Mouse (Mus musculus) brain, adult 2 months (tissue): Measurements from ENCODE around the gene Ric1.
A peak's percentile ranks its signal among the peaks of the same experiment; 100 is the strongest.

Experiments
- DNase-seq: peaks from one replicate; pipeline ENCODE4 v3.0.0; 2011; ENCODE audit warnings: low read depth, low spot score

Gene Ric1

DNA sequence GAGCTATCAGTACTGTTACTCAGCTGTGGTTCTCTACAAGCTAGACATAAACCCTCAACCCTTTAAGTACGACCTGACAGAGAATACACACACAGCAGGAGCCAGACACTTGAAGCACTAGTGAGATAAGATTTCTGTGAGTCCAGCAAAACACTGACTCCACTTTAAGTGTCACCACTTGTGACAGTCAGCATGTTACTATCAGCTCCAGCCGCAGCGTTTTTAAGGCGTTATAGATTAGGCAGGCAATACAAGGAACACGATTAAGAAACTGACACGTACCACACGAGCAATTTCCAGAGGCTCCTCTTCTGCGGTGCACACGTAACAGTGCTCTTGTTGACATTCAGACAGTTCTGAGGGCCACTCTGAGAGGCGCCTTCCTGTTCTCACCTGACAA is 88.8 kb downstream of the Ric1 start:
- DNase-seq: no peak

DNA sequence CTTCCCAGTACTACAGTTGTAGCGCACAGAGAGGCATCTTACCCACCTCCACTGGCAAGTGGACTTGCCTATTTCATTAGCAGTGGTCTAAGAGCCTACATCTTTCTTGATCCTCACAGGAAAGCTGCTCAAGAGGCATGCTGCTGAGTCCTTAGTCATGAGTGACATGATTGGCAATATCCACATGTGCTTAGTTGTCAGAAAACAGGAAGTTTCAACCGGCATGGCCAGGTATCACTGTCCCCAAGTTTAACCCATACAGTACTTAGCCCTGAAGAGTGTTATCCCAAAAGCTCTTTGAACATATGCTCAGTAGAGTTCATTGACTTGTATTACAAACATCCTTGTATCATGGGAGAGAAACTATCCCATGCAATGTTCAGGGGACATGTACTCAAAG is 90.0 kb downstream of the Ric1 start:
- no peak for DNase-seq

DNA sequence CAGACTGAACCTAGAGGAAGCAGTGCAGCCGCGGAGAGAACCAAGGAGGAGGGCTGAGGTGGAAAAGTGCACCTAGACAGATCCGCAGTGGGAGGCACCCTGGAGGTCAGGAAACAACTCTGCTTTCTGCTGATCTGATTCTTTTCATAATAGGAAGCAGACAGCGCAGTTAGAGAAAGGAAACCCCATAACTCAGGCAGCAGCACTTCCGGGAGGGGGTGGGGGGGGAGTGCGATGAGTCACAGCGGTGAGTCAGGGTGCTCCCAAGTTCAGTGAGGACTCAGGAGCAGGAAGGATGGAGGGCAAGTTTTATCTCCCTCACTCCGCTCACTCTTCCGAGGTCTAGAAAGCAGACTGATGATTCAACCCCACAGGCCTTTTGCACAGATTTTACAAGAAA is 119.0 kb downstream of the Ric1 start:
- DNase-seq: peak; percentile 72

DNA sequence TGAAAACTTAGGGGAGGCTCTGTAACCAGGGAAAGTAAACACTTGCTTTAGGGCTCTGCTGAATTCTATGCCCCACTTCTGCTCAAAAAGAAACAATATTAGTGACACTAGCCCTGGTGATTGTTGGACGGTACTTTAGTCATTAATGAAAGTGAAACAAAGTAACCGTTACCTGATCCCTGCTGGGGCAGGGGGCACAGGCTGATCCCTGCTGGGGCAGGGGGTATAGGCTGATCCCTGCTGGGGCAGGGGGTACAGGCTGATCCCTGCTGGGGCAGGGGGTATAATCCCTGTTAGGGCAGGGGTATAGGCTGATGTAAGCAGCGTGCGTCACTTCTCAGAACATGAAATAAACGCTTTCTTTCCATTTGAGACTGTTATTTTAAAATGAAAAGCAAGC is 119.4 kb downstream of the Ric1 start:
- no peak for DNase-seq

DNA sequence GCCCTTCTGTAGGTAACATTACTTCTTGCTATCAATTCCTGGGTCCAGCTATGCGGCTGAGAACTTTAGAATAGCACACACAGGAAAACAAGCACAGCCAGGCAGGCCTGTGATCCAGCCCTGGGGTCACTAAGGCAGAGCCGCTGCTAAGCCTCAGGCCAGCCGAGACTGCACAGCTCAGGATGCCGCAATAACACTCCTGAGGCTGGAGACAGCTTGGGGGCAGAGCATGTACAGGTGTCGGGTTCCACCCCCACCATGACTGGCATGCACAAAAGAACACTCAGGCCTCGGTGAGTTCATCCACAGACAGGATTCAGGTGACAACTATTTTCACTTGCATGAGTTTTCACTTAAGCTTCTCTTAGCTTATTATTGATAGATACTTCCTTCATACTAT is 120.1 kb downstream of the Ric1 start:
- peak; percentile 24 for DNase-seq

DNA sequence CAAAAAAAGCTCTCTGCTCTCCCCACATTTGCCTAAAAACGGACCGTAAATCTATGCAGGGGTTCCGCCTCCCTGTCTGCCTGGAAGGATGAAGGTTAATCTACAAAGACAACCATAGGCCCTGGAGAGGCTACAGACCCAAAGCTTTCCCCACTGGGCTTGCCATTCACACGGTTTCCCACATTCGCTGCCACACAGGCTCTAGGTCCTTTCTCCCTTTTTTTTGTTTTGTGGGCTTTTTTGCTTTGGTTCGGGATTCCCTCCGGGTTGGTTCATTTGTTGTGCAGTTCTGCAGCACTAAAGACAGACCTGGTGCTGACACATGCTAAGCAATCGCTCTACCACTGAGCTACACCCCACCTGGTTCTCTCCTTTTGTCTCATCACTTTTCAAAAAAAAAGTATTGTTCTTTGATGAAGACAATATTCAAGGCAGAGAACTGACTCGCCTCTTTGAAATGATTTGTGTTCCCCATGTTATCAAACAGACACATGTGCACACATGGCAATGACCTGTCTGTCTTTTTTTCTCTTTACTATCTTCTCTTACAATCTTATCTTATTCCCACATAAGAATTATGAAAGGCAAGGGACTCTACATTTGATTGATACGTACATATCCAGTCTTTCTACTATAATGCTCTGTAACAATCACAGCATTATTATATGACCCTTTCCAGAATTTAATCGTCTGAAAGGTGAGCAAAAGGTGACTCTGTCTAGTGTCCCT is 121.3 kb downstream of the Ric1 start:
- no peak for DNase-seq

DNA sequence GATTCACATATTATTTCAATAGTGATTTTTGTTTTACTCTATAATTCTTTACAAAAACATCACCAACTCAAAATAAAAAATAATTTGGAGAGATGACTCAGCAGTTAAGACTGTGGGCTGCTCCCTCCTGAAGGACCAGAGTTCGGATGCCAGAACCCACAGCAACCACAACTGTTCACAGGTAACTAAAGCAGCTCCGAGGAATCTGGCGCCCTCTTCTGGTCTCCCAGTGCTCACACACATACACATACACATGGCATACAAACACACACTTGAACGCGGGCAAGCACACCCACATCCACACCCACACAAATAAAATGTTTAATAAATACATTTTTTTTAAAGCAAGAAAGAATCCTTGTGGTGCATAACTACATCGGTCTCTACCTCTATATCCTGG is 122.7 kb downstream of the Ric1 start:
- no peak for DNase-seq

DNA sequence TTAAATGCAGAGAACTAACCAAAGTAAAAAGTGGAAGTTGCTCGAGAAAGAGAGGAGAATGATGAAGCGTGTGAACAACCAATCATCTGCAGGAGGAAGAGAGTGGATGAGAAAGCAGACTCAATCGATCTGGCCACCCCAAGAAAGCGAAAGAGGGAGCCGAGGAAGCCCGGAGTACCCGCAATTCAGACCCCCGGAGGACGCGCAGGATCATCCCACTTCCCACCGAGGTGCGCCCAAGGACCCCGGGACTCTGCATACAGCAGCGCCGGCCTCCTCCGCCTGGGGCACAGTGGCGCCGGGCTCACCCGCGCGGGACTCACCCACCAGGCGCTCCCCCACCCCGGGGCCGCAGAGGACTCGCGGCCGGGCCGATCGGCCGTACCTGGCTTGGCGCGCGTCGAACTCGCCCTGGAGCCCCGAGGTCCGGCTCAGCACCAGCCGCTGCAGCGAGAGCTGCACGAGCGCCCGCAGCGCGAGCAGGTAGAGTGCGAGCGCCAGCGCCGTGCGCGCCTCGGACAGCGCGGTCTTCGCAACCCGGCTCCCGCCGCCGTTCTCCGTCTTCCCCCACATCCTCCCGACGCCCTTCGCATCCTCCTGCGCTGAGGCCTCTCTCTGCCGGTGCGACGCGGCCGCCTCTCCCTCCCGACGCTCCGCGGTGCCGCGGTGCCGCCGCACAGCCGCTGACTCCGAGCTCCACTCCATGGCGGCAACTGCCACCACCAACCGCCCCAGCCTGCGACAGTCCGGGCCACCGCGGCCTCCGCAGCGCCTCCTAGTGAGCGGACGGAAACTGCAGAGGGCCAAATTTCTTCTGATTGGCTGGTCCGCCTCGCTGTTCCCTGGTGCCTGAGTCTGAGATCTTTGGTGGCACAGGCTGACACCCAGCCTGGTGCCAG is 125.8 kb downstream of the Ric1 start, which contains the start of gene Ermp1:
Ermp1 (minus strand) TSS at position 765 of the 899 bp plus-strand sequence.
- peak; percentile 98 for DNase-seq

DNA sequence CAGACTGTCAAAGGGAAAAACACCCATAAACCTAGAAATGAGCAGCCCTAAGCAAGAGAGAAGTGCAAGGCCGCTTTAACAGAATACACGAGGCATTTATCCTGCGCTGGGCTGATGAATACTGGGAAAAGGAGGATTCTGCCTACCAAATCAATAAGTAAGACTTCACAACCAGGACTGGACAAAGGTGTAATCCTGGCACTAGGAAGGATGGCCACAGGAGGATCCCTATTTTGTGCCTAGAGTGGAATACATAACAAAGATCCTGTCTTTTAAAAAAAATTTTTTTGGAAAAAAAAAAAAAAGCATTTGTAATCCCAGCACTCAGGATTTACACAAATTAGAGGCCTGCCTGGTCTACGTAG is 126.5 kb downstream of the Ric1 start:
- no peak for DNase-seq

DNA sequence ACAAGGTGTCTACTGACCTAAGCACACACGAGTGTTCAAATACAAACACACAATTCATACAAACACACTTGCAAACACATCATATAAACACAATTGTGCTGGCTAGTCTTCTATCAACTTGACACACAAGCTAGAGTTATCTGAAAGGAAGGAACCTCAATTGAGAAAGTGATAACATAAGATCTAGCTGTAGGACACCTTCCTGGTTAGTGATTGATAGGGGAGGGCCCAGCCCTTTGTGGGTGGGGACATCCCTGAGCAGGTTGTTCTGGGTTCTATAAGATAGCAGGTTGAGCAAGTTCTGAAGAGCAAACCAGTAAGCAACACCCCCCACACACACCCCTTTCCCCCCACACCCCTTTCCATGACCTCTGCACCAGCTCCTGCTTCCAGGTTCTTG is 127.6 kb downstream of the Ric1 start:
- DNase-seq: no peak

DNA sequence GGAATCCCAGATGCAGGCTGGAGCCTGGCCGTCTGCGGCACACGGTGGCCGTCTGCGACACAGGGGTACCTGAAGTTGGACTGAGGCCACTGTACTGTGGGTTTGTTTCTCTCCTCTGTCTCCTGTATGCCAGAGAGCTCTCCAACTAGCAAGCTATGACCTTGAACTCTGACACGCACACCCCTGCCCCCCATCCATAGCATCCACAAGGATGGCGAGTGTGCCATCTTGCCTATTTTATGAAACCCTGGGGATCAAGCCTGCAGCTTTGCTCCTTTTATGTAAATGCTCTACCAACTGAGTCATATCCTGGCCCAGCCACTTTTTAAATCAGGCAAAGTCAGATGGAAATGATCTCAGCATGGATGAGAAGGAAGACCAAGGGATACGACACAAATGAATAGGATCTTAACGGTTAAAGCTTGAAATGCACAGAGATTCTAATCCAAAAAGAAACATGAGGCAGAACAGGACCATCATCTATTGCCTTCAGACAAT is 131.7 kb downstream of the Ric1 start:
- no peak for DNase-seq

DNA sequence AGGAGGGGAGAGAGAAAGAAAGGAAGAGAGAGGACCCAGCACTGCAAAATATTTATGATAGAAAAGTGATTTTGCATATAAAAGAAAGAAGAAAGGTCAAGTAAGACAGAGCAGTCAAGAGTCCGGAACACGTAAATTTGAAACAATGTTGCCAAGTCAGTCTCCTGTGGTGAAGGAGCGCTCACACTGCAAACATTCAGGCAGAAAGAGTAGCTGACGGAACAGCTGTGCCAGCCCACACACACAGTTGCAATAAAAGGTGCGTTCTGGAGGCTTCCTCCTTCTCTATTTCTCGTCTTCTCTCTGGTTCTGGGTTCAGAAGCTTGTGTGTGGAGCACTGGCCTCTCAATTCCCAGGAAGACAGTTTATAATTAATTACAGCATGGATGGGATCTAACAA is 133.1 kb downstream of the Ric1 start:
- DNase-seq: peak; percentile 50

DNA sequence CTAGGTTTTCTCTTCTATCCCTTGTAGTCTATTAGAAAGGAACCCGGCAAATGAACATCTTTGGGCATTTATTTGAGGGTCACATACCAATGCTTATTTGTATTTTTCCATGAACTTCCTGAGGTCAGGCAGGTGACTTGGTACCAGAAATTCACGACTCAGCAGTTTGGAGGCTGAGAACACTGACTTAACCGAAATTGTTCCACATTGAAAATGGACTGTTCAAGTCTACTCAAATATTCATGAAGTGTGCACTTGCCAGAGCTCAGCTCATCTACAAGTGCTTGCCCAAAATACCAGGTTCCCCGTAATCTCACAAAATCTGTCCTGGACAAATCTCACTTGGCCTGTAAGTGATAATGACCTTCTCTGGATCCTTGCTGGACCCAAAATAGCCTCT is 133.9 kb downstream of the Ric1 start:
- peak; percentile 20 for DNase-seq
